Mouse (Mus musculus): ENCODE measurements at regions not wholly inside any gene's neighbourhood (a gene's known extent, or its start where the extent isn't known, plus 50 kb on each side); places are given as distances from the start of the nearest gene placed in this dataset.
"Not testable (repeated sequence)": the region's sequence is repeated elsewhere in the genome, so short reads cannot be mapped to it uniquely, and the experiment has no call there.

- no peak for DNase-seq
Observed at GRCm38 (mm10) chr3:114627103-114627502, 276.8 kb upstream of the Olfm3 start.

GRCm38 (mm10) chr3:114635362-114635761, 268.5 kb upstream of the Olfm3 start:
- no peak for DNase-seq

- DNase-seq = no peak
Observed at GRCm38 (mm10) chr3:114647957-114648356, 255.9 kb upstream of the Olfm3 start.

GRCm38 (mm10) chr3:114697946-114698345, 205.9 kb upstream of the Olfm3 start:
- peak; percentile 62 to 66 for DNase-seq

- DNase-seq = no peak
Observed at GRCm38 (mm10) chr3:114725131-114725530, 178.7 kb upstream of the Olfm3 start.

- no peak for DNase-seq
Observed at GRCm38 (mm10) chr3:114736426-114736825, 167.5 kb upstream of the Olfm3 start.

GRCm38 (mm10) chr3:114744206-114744605, 159.7 kb upstream of the Olfm3 start:
- DNase-seq = no peak

- DNase-seq = no peak
Observed at GRCm38 (mm10) chr3:114745131-114745530, 158.7 kb upstream of the Olfm3 start.

GRCm38 (mm10) chr3:114757313-114757712, 146.6 kb upstream of the Olfm3 start:
- DNase-seq = no peak

GRCm38 (mm10) chr3:114758592-114758991, 145.3 kb upstream of the Olfm3 start:
- DNase-seq = no peak

GRCm38 (mm10) chr3:114759290-114760002, 144.4 kb upstream of the Olfm3 start:
- DNase-seq = no peak

GRCm38 (mm10) chr3:114762373-114762772, 141.5 kb upstream of the Olfm3 start:
- not testable (repeated sequence) for DNase-seq

- DNase-seq = no peak
Observed at GRCm38 (mm10) chr3:114789082-114789481, 114.8 kb upstream of the Olfm3 start.

- DNase-seq = no peak
Observed at GRCm38 (mm10) chr3:114790005-114790404, 113.9 kb upstream of the Olfm3 start.

- no peak for DNase-seq
Observed at GRCm38 (mm10) chr3:114833120-114833519, 70.8 kb upstream of the Olfm3 start.

Data from cerebellum, postnatal 10 days (tissue).